Mouse (Mus musculus) adrenal gland (tissue): ENCODE measurements around the gene Abl1.

Source experiments
- intact Hi-C: fragments of 180-260 bp; cut with DNase I; formaldehyde crosslinking; loops from one replicate; pipeline ENCODE4 v1.15.1; 2025

Gene Abl1

GRCm38 (mm10) chr2:31741728-31742127 is 53.6 kb downstream of the Abl1 start:
- intact Hi-C loops: no loop called here

GRCm38 (mm10) chr2:31742134-31742533 is 54.0 kb downstream of the Abl1 start:
- intact Hi-C loops: no loop called here

GRCm38 (mm10) chr2:31745741-31746243 is 57.6 kb downstream of the Abl1 start:
- intact Hi-C loops: no loop called here

GRCm38 (mm10) chr2:31746835-31747234 is 58.7 kb downstream of the Abl1 start:
- intact Hi-C loops: no loop called here

- intact Hi-C loops: no loop called here
Measured at GRCm38 (mm10) chr2:31749046-31749709, 61.0 kb downstream of the Abl1 start.

GRCm38 (mm10) chr2:31750133-31750532 is 62.0 kb downstream of the Abl1 start:
- intact Hi-C loops: no loop called here

GRCm38 (mm10) chr2:31757472-31757871 is 69.3 kb downstream of the Abl1 start:
- intact Hi-C loops: no loop called here

- intact Hi-C loops: no loop called here
Measured at GRCm38 (mm10) chr2:31758966-31759365, 70.8 kb downstream of the Abl1 start.

GRCm38 (mm10) chr2:31759751-31760460 is 71.7 kb downstream of the Abl1 start:
- intact Hi-C loops: no loop called here

- intact Hi-C loops: no loop called here
Measured at GRCm38 (mm10) chr2:31760486-31760885, 72.3 kb downstream of the Abl1 start.

GRCm38 (mm10) chr2:31761115-31761531 is 72.9 kb downstream of the Abl1 start:
- intact Hi-C loops: no loop called here

GRCm38 (mm10) chr2:31761585-31761984 is 73.4 kb downstream of the Abl1 start:
- intact Hi-C loops: no loop called here

- intact Hi-C loops: no loop called here
Measured at GRCm38 (mm10) chr2:31762155-31762554, 74.0 kb downstream of the Abl1 start.

- intact Hi-C loops: no loop called here
Measured at GRCm38 (mm10) chr2:31762853-31763252, 74.7 kb downstream of the Abl1 start.

GRCm38 (mm10) chr2:31763271-31763670 is 75.1 kb downstream of the Abl1 start:
- intact Hi-C loops: no loop called here

GRCm38 (mm10) chr2:31767104-31767503 is 78.9 kb downstream of the Abl1 start:
- intact Hi-C loops: no loop called here

- intact Hi-C loops: no loop called here
Measured at GRCm38 (mm10) chr2:31767815-31768214, 79.6 kb downstream of the Abl1 start.

- intact Hi-C loops: no loop called here
Measured at GRCm38 (mm10) chr2:31769115-31769514, 80.9 kb downstream of the Abl1 start.

- intact Hi-C loops: no loop called here
Measured at GRCm38 (mm10) chr2:31769631-31770111, 81.5 kb downstream of the Abl1 start.

- intact Hi-C loops: no loop called here
Measured at GRCm38 (mm10) chr2:31770781-31771441, 82.7 kb downstream of the Abl1 start.

- intact Hi-C loops: no loop called here
Measured at GRCm38 (mm10) chr2:31776479-31776878, 88.3 kb downstream of the Abl1 start.

GRCm38 (mm10) chr2:31779258-31779657 is 91.1 kb downstream of the Abl1 start:
- intact Hi-C loops: no loop called here
